Mouse (Mus musculus): ENCODE results near the gene Gins2. TPM values are rescaled to one million over a fixed set of nuclear protein-coding genes. Genes with fewer than 3 reads are reported as not detected.
A peak's percentile ranks its signal among the peaks of the same experiment; 100 is the strongest.

The Gins2 gene
- total and polyA plus RNA-seq, 3 experiments: 50.0 to 129 (median 61.2) TPM

DNA sequence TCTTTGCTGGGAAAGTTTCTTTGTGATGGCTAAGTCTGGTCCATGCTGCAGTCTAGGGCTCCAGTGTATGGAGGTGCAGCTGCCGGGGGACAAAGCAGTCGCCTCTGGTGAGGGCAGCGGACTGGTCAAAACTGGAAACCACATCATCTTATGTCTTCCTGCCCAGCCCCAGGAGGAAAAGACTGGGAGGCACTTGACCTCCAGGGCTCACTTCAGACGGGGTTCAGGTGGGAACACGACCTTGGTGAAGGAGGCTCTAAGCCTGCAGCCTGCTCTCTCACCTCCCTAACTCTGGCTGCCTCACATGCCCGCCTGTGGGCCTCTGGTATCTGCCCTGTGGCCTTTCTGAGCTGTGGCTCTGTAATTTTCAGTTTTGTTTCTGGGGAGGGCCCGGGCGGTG is 55.0 kb downstream of the Gins2 start:
- dilution Hi-C loops (cut with MboI; ENCODE audit: extremely low pct_ligation_motif_present, extremely low pct_unique_long_range_greater_than_20kb, low sequenced_read_pairs) (no loop called here), in situ Hi-C loops (cut with MboI; ENCODE audit: low pct_ligation_motif_present, low pct_unique_long_range_greater_than_20kb, low sequenced_read_pairs) (loop anchor here (10.0 kb wide), 1 partner anchor 209 kb away; no protein-coding TSS in a partner anchor)
- Histone ChIP-seq H3K27me3 (replicated peaks) (peaks cover 14% of the 10 kb centered on the region), H3K4me2 (ENCODE audit: insufficient read depth, low read depth, poor library complexity, severe bottlenecking) (peak overlapping the region; percentile 31), H3K9ac (ENCODE audit: insufficient read depth, low read depth) (no peak overlapping the region), H3K9me3 (replicated peaks; ENCODE audit: low read length) (no peaks in the 10 kb centered on the region), H3K4me3 (replicated peaks in 1 of 3; ENCODE audit: low read depth in 2 of 3, low read length in 2 of 3, poor library complexity in 1 of 3) (no peak overlapping the region), H3K36me3 (replicated peaks in 1 of 2; ENCODE audit: control insufficient read depth in 1 of 2, insufficient read depth in 1 of 2, low read length in 1 of 2) (peaks cover 0 to 7% of the 10 kb centered on the region in 2 experiments), H3K4me1 (ENCODE audit: control insufficient read depth in 1 of 2, insufficient read depth in 2 of 2) (peaks cover 34 to 73% of the 10 kb centered on the region in 2 experiments), H3K79me2 (replicated peaks; ENCODE audit: control insufficient read depth, extremely low read depth, insufficient read depth, poor library complexity, severe bottlenecking) (peaks cover 42% of the 10 kb centered on the region), H3K27ac (ENCODE audit: insufficient read depth, low read depth) (peak overlapping the region; percentile 30; the same call in 1 of the 2 replicates)
- TF ChIP-seq USF2 (conservative IDR thresholded peaks at IDR 0.05; ENCODE audit: low read depth, low read length) (no peak), BHLHE40 (IDR thresholded peaks at IDR 0.05; ENCODE audit: low read depth, low read length) (no peak), MAZ (IDR thresholded peaks at IDR 0.05; ENCODE audit: low read depth, low read length) (no peak), ZMIZ1 (IDR thresholded peaks at IDR 0.05; ENCODE audit: low read depth, low read length) (no peak), KAT2A (IDR thresholded peaks at IDR 0.05; ENCODE audit: insufficient replicate concordance, low read length) (no peak), CHD2 (IDR thresholded peaks at IDR 0.05; ENCODE audit: low read length) (no peak), SIN3A (IDR thresholded peaks at IDR 0.05; ENCODE audit: low read length) (no peak), RAD21 (IDR thresholded peaks at IDR 0.05; ENCODE audit: low read depth, low read length) (no peak), NRF1 (IDR thresholded peaks at IDR 0.05; ENCODE audit: low read depth, low read length) (no peak), USF1 (IDR thresholded peaks at IDR 0.05; ENCODE audit: low read depth, low read length) (no peak)
- no peak for DNase-seq (ENCODE audit: extremely low read depth)

- Histone ChIP-seq H3K9ac (ENCODE audit: insufficient read depth, low read depth) (peak overlapping the region; percentile 10; the same call in 1 of the 2 replicates), H3K9me3 (replicated peaks; ENCODE audit: low read length) (no peaks in the 10 kb centered on the region), H3K27me3 (replicated peaks) (peaks cover 14% of the 10 kb centered on the region), H3K4me3 (replicated peaks in 1 of 3; ENCODE audit: low read depth in 2 of 3, low read length in 2 of 3, poor library complexity in 1 of 3) (no peak overlapping the region), H3K27ac (ENCODE audit: insufficient read depth, low read depth) (peak overlapping the region; percentile 85), H3K4me2 (ENCODE audit: insufficient read depth, low read depth, poor library complexity, severe bottlenecking) (peak overlapping the region; percentile 89), H3K79me2 (replicated peaks; ENCODE audit: control insufficient read depth, extremely low read depth, insufficient read depth, poor library complexity, severe bottlenecking) (peaks cover 43% of the 10 kb centered on the region), H3K36me3 (replicated peaks in 1 of 2; ENCODE audit: control insufficient read depth in 1 of 2, insufficient read depth in 1 of 2, low read length in 1 of 2) (peaks cover 0 to 7% of the 10 kb centered on the region in 2 experiments), H3K4me1 (ENCODE audit: control insufficient read depth in 1 of 2, insufficient read depth in 2 of 2) (peaks cover 37 to 77% of the 10 kb centered on the region in 2 experiments)
- TF ChIP-seq ELF1 (IDR thresholded peaks at IDR 0.05; ENCODE audit: low read depth, low read length): no peak
- no peak for TF ChIP-seq JUN (IDR thresholded peaks at IDR 0.05; ENCODE audit: insufficient read depth, low read depth, low read length)
- no peak for TF ChIP-seq USF2 (conservative IDR thresholded peaks at IDR 0.05; ENCODE audit: low read depth, low read length)
- no peak for TF ChIP-seq MYC (IDR thresholded peaks at IDR 0.05; ENCODE audit: low read depth, low read length)
- TF ChIP-seq HCFC1 (IDR thresholded peaks at IDR 0.05; ENCODE audit: low read depth, low read length): no peak
- no peak for TF ChIP-seq PAX5 (IDR thresholded peaks at IDR 0.05; ENCODE audit: low read length)
- no peak for TF ChIP-seq NRF1 (IDR thresholded peaks at IDR 0.05; ENCODE audit: low read depth, low read length)
- TF ChIP-seq IRF4 (IDR thresholded peaks at IDR 0.05; ENCODE audit: low read depth, low read length): no peak
- TF ChIP-seq POLR2AphosphoS2 (IDR thresholded peaks at IDR 0.05; ENCODE audit: low read depth, low read length): no peak
- no peak for TF ChIP-seq JUND (conservative IDR thresholded peaks at IDR 0.05; ENCODE audit: low read depth, low read length)
- no peak for TF ChIP-seq EP300 (IDR thresholded peaks at IDR 0.05; ENCODE audit: low read length)
- no peak for TF ChIP-seq MEF2A (IDR thresholded peaks at IDR 0.05; ENCODE audit: borderline replicate concordance, low read depth, low read length)
- in situ Hi-C loops (cut with MboI; ENCODE audit: low pct_ligation_motif_present, low pct_unique_long_range_greater_than_20kb, low sequenced_read_pairs): loop anchor here (10.0 kb wide), 1 partner anchor 209 kb away; no protein-coding TSS in a partner anchor
- DNase-seq (ENCODE audit: extremely low read depth): no peak
- dilution Hi-C loops (cut with MboI; ENCODE audit: extremely low pct_ligation_motif_present, extremely low pct_unique_long_range_greater_than_20kb, low sequenced_read_pairs): no loop called here
Measured at GRCm38 (mm10) chr8:120533380-120533779, 55.7 kb downstream of the Gins2 start.

All from CH12.LX (cell line).